14 mouse cellular contexts compared by ENCODE assay signal in the genomic region with DNA sequence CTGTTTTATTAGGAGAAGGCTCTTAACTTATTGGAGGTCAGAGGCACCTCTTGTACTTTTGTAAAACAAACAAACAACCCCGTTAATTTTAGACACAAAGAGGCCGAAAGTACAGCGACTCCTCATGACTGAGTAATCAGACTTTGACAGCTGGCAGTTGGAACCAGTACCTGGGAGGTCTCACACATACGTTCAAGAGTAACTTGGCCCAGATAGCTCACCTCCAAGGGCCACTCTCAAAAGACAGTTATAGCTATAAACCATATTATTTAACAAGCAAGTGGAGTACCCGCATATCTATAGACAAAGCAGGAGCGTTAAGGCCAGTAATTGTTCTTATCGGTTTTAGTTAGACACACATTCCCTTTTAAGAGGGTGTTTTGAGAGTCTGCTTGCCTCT. TPM values are rescaled to one million over a fixed set of nuclear protein-coding genes. Genes with fewer than 3 reads are reported as not detected.
DNase-seq lines count a peak whose midpoint lies in the region; ATAC-seq and TF ChIP-seq lines count a peak whose summit lies in the region.
"Had no signal": no experiment of that assay in that cellular context is flagged by ENCODE, and none has a peak within 500 bp of the region (broad histone marks: within the 10 kb centered on the region; RNA-seq: fewer than 3 reads in every experiment).

No protein-coding gene starts in this region.

- intact Hi-C loops in heart, postnatal 36 days (cut with DNase I), result loop anchor here (2.0 to 10.0 kb wide), 2 partner anchors 50 to 188 kb away; no protein-coding TSS in a partner anchor

- ATAC-seq in heart, postnatal 0 days (ENCODE audit: insufficient read depth, low read depth), result no peak

- H3K9me3 ChIP-seq in heart, postnatal 0 days (replicated peaks; ENCODE audit: control insufficient read depth, low read length), result no peaks in the 10 kb centered on the region
- H3K9me3 ChIP-seq: hindbrain, embryonic 15.5 days; limb, embryonic 13.5 days; midbrain, embryonic 10.5 days; neural tube, embryonic 12.5 days had no signal

- H3K27ac ChIP-seq in brown adipose tissue, adult 24 weeks (replicated peaks; ENCODE audit: low read depth, low read length), result no peak overlapping the region; the same call in 1 of the 2 replicates
- peak overlapping the region; percentile 90 for H3K27ac ChIP-seq in heart, postnatal 0 days (ENCODE audit: low read depth)
- H3K27ac ChIP-seq: hindbrain, embryonic 15.5 days; midbrain, embryonic 10.5 days; neural tube, embryonic 12.5 days had no signal

- peaks cover 8% of the 10 kb centered on the region; the same call in 1 of the 2 replicates for H3K4me1 ChIP-seq in brown adipose tissue, adult 24 weeks (ENCODE audit: control insufficient read depth, insufficient read depth, insufficient read length, low read length)
- peaks cover 16% of the 10 kb centered on the region for H3K4me1 ChIP-seq in heart, postnatal 0 days (ENCODE audit: control insufficient read depth, insufficient read depth)
- H3K4me1 ChIP-seq: hindbrain, embryonic 15.5 days; neural tube, embryonic 12.5 days had no signal

- peak overlapping the region; percentile 70 for H3K9ac ChIP-seq in heart, postnatal 0 days (replicated peaks; ENCODE audit: low read depth, low read length)
- H3K9ac ChIP-seq: hindbrain, embryonic 15.5 days; limb, embryonic 13.5 days; neural tube, embryonic 12.5 days had no signal

- peak overlapping the region; percentile 35 for H3K4me3 ChIP-seq in brown adipose tissue, adult 24 weeks (ENCODE audit: insufficient read depth, low read depth, low read length)
- H3K4me3 ChIP-seq in heart, postnatal 0 days (ENCODE audit: low read depth, low read length), result peak overlapping the region; percentile 43
- H3K4me3 ChIP-seq: erythroblast, embryonic 14.5 days; hindbrain, embryonic 15.5 days; limb, embryonic 13.5 days; midbrain, embryonic 10.5 days; neural tube, embryonic 12.5 days had no signal

- no peaks in the 10 kb centered on the region for H3K27me3 ChIP-seq in heart, postnatal 0 days (ENCODE audit: control insufficient read depth, insufficient read depth, low read length)
- H3K27me3 ChIP-seq: hindbrain, embryonic 15.5 days; limb, embryonic 13.5 days; neural tube, embryonic 12.5 days had no signal

- TF ChIP-seq CTCF in heart, postnatal 0 days (IDR thresholded peaks at IDR 0.05; ENCODE audit: low read depth), result no peak

- peak; percentile 94 for DNase-seq in heart, adult 11 months
- DNase-seq in heart, postnatal 36 days, result no peak
- no peak for DNase-seq in heart, postnatal 0 days (ENCODE audit: low spot score)
- peak; percentile 62 to 72 for DNase-seq in kidney, postnatal 25 days
- DNase-seq in adipocyte (ENCODE audit: low spot score), result no peak
- DNase-seq in thymus, postnatal 14 days, result no peak
- no peak for DNase-seq in urinary bladder, postnatal 14 days (ENCODE audit: low spot score)

- peak overlapping the region; percentile 76 for H3K4me2 ChIP-seq in heart, postnatal 0 days (ENCODE audit: low read depth, low read length)
- H3K4me2 ChIP-seq: hindbrain, embryonic 15.5 days; neural tube, embryonic 12.5 days had no signal

- 30% methylated on average over 7 of the region's 7 CpGs for WGBS in heart, postnatal 0 days

- TF ChIP-seq EP300 in heart, postnatal 0 days (IDR thresholded peaks at IDR 0.05; ENCODE audit: low read depth), result no peak

- 0 out of 2 replicates have a peak, but pooled peaks cover 3% of the 10 kb centered on the region for H3K36me3 ChIP-seq in heart, postnatal 0 days (replicated peaks; ENCODE audit: control insufficient read depth, insufficient read depth, low read length)
- H3K36me3 ChIP-seq: hindbrain, embryonic 15.5 days; limb, embryonic 13.5 days; neural tube, embryonic 12.5 days had no signal

RNA-seq across cellular contexts. Expression of a gene that starts 1.0 kb away (rescaled TPM):
- total RNA-seq in heart, postnatal 36 days (2021), result 10 to 100 TPM; 25.8 to 26.8 TPM
- polyA plus RNA-seq in brown adipose tissue, adult 24 weeks (2012; ENCODE audit: insufficient read depth, insufficient read length, missing spikeins), result 1.8 and 1.9 TPM in 2 replicates
- 12.2 and 12.9 TPM in 2 replicates for total RNA-seq in heart, postnatal 0 days (2014; rRNA removed; ENCODE audit: low replicate concordance)
- polyA plus RNA-seq in heart, postnatal 0 days (2015; fragmentation: Nextera tagmentation; extraction: Ambion mirVana), result 9.7 and 10.9 TPM in 2 replicates
- polyA plus RNA-seq: erythroblast, embryonic 14.5 days had no signal

RNA-seq across cellular contexts. Expression of a gene that starts 26.8 kb away (rescaled TPM):
- 10 to 100 TPM; 11.4 to 12.3 TPM for total RNA-seq in heart, postnatal 36 days (2021)
- 2.1 and 2.3 TPM in 2 replicates for polyA plus RNA-seq in brown adipose tissue, adult 24 weeks (2012; ENCODE audit: insufficient read depth, insufficient read length, missing spikeins)
- total RNA-seq in heart, postnatal 0 days (2014; rRNA removed; ENCODE audit: low replicate concordance), result 17.7 and 22.1 TPM in 2 replicates
- polyA plus RNA-seq in heart, postnatal 0 days (2015; fragmentation: Nextera tagmentation; extraction: Ambion mirVana), result 25.4 and 25.8 TPM in 2 replicates

RNA-seq across cellular contexts. Expression of a gene that starts 32.8 kb away (rescaled TPM):
- not detected for total RNA-seq in heart, postnatal 36 days (2021)
- not detected in 2 replicates for polyA plus RNA-seq in brown adipose tissue, adult 24 weeks (2012; ENCODE audit: insufficient read depth, insufficient read length, missing spikeins)
- not detected in 2 replicates for total RNA-seq in heart, postnatal 0 days (2014; rRNA removed; ENCODE audit: low replicate concordance)
- polyA plus RNA-seq in heart, postnatal 0 days (2015; fragmentation: Nextera tagmentation; extraction: Ambion mirVana), result not detected in 2 replicates
- total RNA-seq: layer of hippocampus, postnatal 10 days had no signal
- polyA plus RNA-seq: erythroblast, embryonic 14.5 days; hindbrain, embryonic 15.5 days; limb, embryonic 13.5 days; midbrain, embryonic 10.5 days; neural tube, embryonic 12.5 days had no signal

Comparison
In these comparisons a context has a peak if more than half of its experiments do, and no peak if none do; other contexts are left out.
1. DNase-seq: peak in heart, adult 11 months (single experiment) and kidney, postnatal 25 days (2 of 2); none in heart, postnatal 36 days (0 of 2), heart, postnatal 0 days (single experiment), adipocyte (single experiment), thymus, postnatal 14 days (single experiment) and urinary bladder, postnatal 14 days (single experiment).